Mouse (Mus musculus) MEL (cell line): ENCODE measurements around the gene Ctdsp1. TPM values are rescaled to one million over a fixed set of nuclear protein-coding genes. Genes with fewer than 3 reads are reported as not detected.

Experiments used
- DNase-seq: peaks from one replicate; pipeline ENCODE4 v3.0.0; 2011; ENCODE audit warnings: low read depth, low spot score
- H3K27ac ChIP-seq: 2 replicates; pipeline ENCODE4 v1.5.1; 2012; ENCODE audit warnings: low read depth, mild to moderate bottlenecking, control low read depth, low read length, moderate library complexity; ENCODE audit not compliant: control insufficient read depth
- H3K27me3 ChIP-seq, 2 experiments: fragments of 150-350 bp in 1 of 2; sonication (generic) in 1 of 2; 2 replicates each; pipeline ENCODE4 v1.6.1; 2012; ENCODE audit warnings: low read length in 2 of 2, mild to moderate bottlenecking in 2 of 2, improper control_type of control experiment in 1 of 2, moderate library complexity in 1 of 2; ENCODE audit not compliant: insufficient read depth in 2 of 2, control insufficient read depth in 1 of 2
- H3K36me3 ChIP-seq, 2 experiments: 2 replicates each; pipeline ENCODE4 v1.6.1; 2012 to 2014; ENCODE audit warnings: low read length in 2 of 2, improper control_type of control experiment in 1 of 2, inconsistent platforms in 1 of 2, mild to moderate bottlenecking in 1 of 2; ENCODE audit not compliant: insufficient read depth in 2 of 2, control insufficient read depth in 1 of 2
- H3K4me1 ChIP-seq, 2 experiments: fragments of 150-350 bp in 1 of 2; sonication (generic) in 1 of 2; 2 replicates each; pipeline ENCODE4 v1.6.1; 2012; ENCODE audit warnings: low read length in 2 of 2, improper control_type of control experiment in 1 of 2, mild to moderate bottlenecking in 1 of 2; ENCODE audit not compliant: insufficient read depth in 2 of 2, control insufficient read depth in 1 of 2
- H3K4me3 ChIP-seq, 2 experiments: fragments of 150-350 bp in 1 of 2; sonication (generic) in 1 of 2; 2 replicates each; pipeline ENCODE4 v1.5.1; 2012; ENCODE audit warnings: low read depth in 2 of 2, low read length in 2 of 2, mild to moderate bottlenecking in 2 of 2, moderate library complexity in 2 of 2, control low read depth in 1 of 2, improper control_type of control experiment in 1 of 2; ENCODE audit not compliant: control insufficient read depth in 1 of 2, insufficient read depth in 1 of 2
- H3K79me2 ChIP-seq: 2 replicates; pipeline ENCODE4 v1.6.1; 2012; ENCODE audit warnings: mild to moderate bottlenecking, low read length, moderate library complexity; ENCODE audit not compliant: control insufficient read depth, poor library complexity, insufficient read depth
- H3K9ac ChIP-seq: 2 replicates; pipeline ENCODE4 v1.6.1; 2012; ENCODE audit warnings: low read depth, mild to moderate bottlenecking, control low read depth, low read length, moderate library complexity; ENCODE audit not compliant: control insufficient read depth, poor library complexity, severe bottlenecking
- H3K9me3 ChIP-seq: fragments of 150-350 bp; sonication (generic); replicated peaks from 2 replicates; pipeline ENCODE4 v1.6.1; 2012; ENCODE audit warnings: mild to moderate bottlenecking, low read length, improper control_type of control experiment, moderate library complexity; ENCODE audit not compliant: insufficient read depth
- CHD1 ChIP-seq: IDR thresholded peaks from 2 replicates; pipeline ENCODE4 v1.6.1; 2012; ENCODE audit warnings: low read depth, mild to moderate bottlenecking, inconsistent platforms, low read length, improper control_type of control experiment
- CTCF ChIP-seq, 3 experiments: IDR thresholded peaks in 2 of 3; conservative IDR thresholded peaks in 1 of 3; 2 replicates each; pipeline ENCODE4 v1.5.1; 2011 to 2012; ENCODE audit warnings: low read length in 3 of 3, low read depth in 2 of 3, mild to moderate bottlenecking in 2 of 3, improper control_type of control experiment in 1 of 3, inconsistent platforms in 1 of 3, mixed read lengths in 1 of 3, moderate library complexity in 1 of 3; ENCODE audit not compliant: control insufficient read depth in 1 of 3, insufficient read depth in 1 of 3, poor library complexity in 1 of 3, severe bottlenecking in 1 of 3
- ELF1 ChIP-seq: IDR thresholded peaks from 2 replicates; pipeline ENCODE4 v1.6.1; 2014; ENCODE audit warnings: low read depth, mild to moderate bottlenecking, inconsistent platforms, low read length, improper control_type of control experiment, moderate library complexity
- EP300 ChIP-seq, 2 experiments: IDR thresholded peaks; 2 replicates each; pipeline ENCODE4 v1.6.1; 2011; ENCODE audit warnings: improper control_type of control experiment in 2 of 2, low read length in 2 of 2, low read depth in 1 of 2, mild to moderate bottlenecking in 1 of 2
- ETS1 ChIP-seq: IDR thresholded peaks from 2 replicates; pipeline ENCODE4 v1.6.1; 2012; ENCODE audit warnings: low read depth, mild to moderate bottlenecking, inconsistent platforms, low read length, improper control_type of control experiment, moderate library complexity
- GATA1 ChIP-seq: IDR thresholded peaks from 2 replicates; pipeline ENCODE4 v1.6.1; 2011; ENCODE audit warnings: low read depth, low read length, improper control_type of control experiment
- HCFC1 ChIP-seq: IDR thresholded peaks from 2 replicates; pipeline ENCODE4 v1.6.1; 2012; ENCODE audit warnings: low read depth, mild to moderate bottlenecking, inconsistent platforms, low read length, improper control_type of control experiment, moderate library complexity
- JUND ChIP-seq: IDR thresholded peaks from 2 replicates; pipeline ENCODE4 v1.6.1; 2011; ENCODE audit warnings: low read depth, mild to moderate bottlenecking, improper control_type of control experiment, low read length
- KAT2A ChIP-seq: conservative IDR thresholded peaks from 2 replicates; pipeline ENCODE4 v1.6.1; 2012; ENCODE audit warnings: low read depth, low read length, improper control_type of control experiment, inconsistent platforms
- MAFK ChIP-seq: IDR thresholded peaks from 2 replicates; pipeline ENCODE4 v1.6.1; 2011; ENCODE audit warnings: low read depth, mild to moderate bottlenecking, low read length, improper control_type of control experiment, borderline replicate concordance
- MAX ChIP-seq: IDR thresholded peaks from 2 replicates; pipeline ENCODE4 v1.6.1; 2011; ENCODE audit warnings: low read length, improper control_type of control experiment
- MAZ ChIP-seq: IDR thresholded peaks from 2 replicates; pipeline ENCODE4 v1.6.1; 2012; ENCODE audit warnings: low read depth, mild to moderate bottlenecking, inconsistent platforms, low read length, improper control_type of control experiment
- MEF2A ChIP-seq: IDR thresholded peaks from 2 replicates; pipeline ENCODE4 v1.6.1; 2014; ENCODE audit warnings: low read depth, mild to moderate bottlenecking, inconsistent platforms, low read length, improper control_type of control experiment; ENCODE audit not compliant: poor library complexity, insufficient replicate concordance, severe bottlenecking; ENCODE audit errors: extremely low read depth
- MXI1 ChIP-seq: IDR thresholded peaks from 2 replicates; pipeline ENCODE4 v1.6.1; 2011; ENCODE audit warnings: mild to moderate bottlenecking, low read depth, low read length, improper control_type of control experiment
- MYC ChIP-seq: IDR thresholded peaks from 2 replicates; pipeline ENCODE4 v1.6.1; 2011; ENCODE audit warnings: low read depth, mild to moderate bottlenecking, low read length, improper control_type of control experiment, moderate library complexity
- NELFE ChIP-seq: IDR thresholded peaks from 2 replicates; pipeline ENCODE4 v1.6.1; 2011; ENCODE audit warnings: low read depth, low read length, improper control_type of control experiment
- NRF1 ChIP-seq: IDR thresholded peaks from 2 replicates; pipeline ENCODE4 v1.6.1; 2014; ENCODE audit warnings: low read depth, mild to moderate bottlenecking, inconsistent platforms, low read length, improper control_type of control experiment, moderate library complexity; ENCODE audit not compliant: poor library complexity, insufficient read depth, severe bottlenecking
- POLR2A ChIP-seq, 2 experiments: IDR thresholded peaks; 2 replicates each; pipeline ENCODE4 v1.6.1; 2011 to 2012; ENCODE audit warnings: low read length in 2 of 2, mild to moderate bottlenecking in 2 of 2, control low read depth in 1 of 2, improper control_type of control experiment in 1 of 2, low read depth in 1 of 2, moderate library complexity in 1 of 2; ENCODE audit not compliant: control insufficient read depth in 1 of 2, insufficient read depth in 1 of 2, poor library complexity in 1 of 2
- SIN3A ChIP-seq: IDR thresholded peaks from 2 replicates; pipeline ENCODE4 v1.6.1; 2012; ENCODE audit warnings: low read length, improper control_type of control experiment, inconsistent platforms
- SMC3 ChIP-seq: IDR thresholded peaks from 2 replicates; pipeline ENCODE4 v1.6.1; 2011; ENCODE audit warnings: low read depth, low read length, improper control_type of control experiment
- TAL1 ChIP-seq: IDR thresholded peaks from 2 replicates; pipeline ENCODE4 v1.6.1; 2012; ENCODE audit warnings: mild to moderate bottlenecking, inconsistent platforms, low read length, moderate library complexity, mixed read lengths
- TCF12 ChIP-seq: IDR thresholded peaks from 2 replicates; pipeline ENCODE4 v1.6.1; 2014; ENCODE audit warnings: low read depth, mild to moderate bottlenecking, inconsistent platforms, low read length, improper control_type of control experiment, moderate library complexity
- UBTF ChIP-seq: IDR thresholded peaks from 2 replicates; pipeline ENCODE4 v1.6.1; 2012; ENCODE audit warnings: low read depth, mild to moderate bottlenecking, inconsistent platforms, low read length, improper control_type of control experiment, moderate library complexity, borderline replicate concordance; ENCODE audit not compliant: insufficient read depth
- USF1 ChIP-seq: IDR thresholded peaks from 2 replicates; pipeline ENCODE4 v1.6.1; 2014; ENCODE audit warnings: low read depth, mild to moderate bottlenecking, inconsistent platforms, low read length, improper control_type of control experiment, moderate library complexity
- USF2 ChIP-seq, 2 experiments: IDR thresholded peaks; 2 replicates each; pipeline ENCODE4 v1.6.1; 2011 to 2012; ENCODE audit warnings: improper control_type of control experiment in 2 of 2, low read length in 2 of 2, borderline replicate concordance in 1 of 2, inconsistent platforms in 1 of 2, low read depth in 1 of 2, mild to moderate bottlenecking in 1 of 2; ENCODE audit not compliant: insufficient read depth in 1 of 2
- ZC3H11A ChIP-seq: IDR thresholded peaks from 2 replicates; pipeline ENCODE4 v1.6.1; 2012; ENCODE audit warnings: low read depth, mild to moderate bottlenecking, inconsistent platforms, low read length, improper control_type of control experiment
- ZKSCAN1 ChIP-seq: IDR thresholded peaks from 2 replicates; pipeline ENCODE4 v1.6.1; 2012; ENCODE audit warnings: low read depth, mild to moderate bottlenecking, inconsistent platforms, low read length, improper control_type of control experiment, moderate library complexity
- ZNF384 ChIP-seq: IDR thresholded peaks from 2 replicates; pipeline ENCODE4 v1.6.1; 2012; ENCODE audit warnings: low read depth, mild to moderate bottlenecking, inconsistent platforms, low read length, improper control_type of control experiment
- polyA plus RNA-seq, 2 experiments: library from polyadenylated mRNA; stranded (reverse) in 1 of 2; unstranded in 1 of 2; fragments of >175 nt in 1 of 2; fragments of >200 nt in 1 of 2; gene quantifications; 2 replicates each; pipeline versions ENCODE4 v1.2.1 to v1.2.4; 2012; ENCODE audit warnings: low replicate concordance in 2 of 2, low read depth in 1 of 2; ENCODE audit not compliant: insufficient read length in 2 of 2, insufficient read depth in 1 of 2, missing spikeins in 1 of 2
- total RNA-seq: library from RNA; depleted of rRNA; stranded (reverse); fragments of 300-350 nt; gene quantifications from 2 replicates; pipeline ENCODE4 v1.2.3, GENCODE M21; 2012

The Ctdsp1 gene
- total and polyA plus RNA-seq, 3 experiments: 18.0 to 69.8 TPM; not detected in 1

DNA sequence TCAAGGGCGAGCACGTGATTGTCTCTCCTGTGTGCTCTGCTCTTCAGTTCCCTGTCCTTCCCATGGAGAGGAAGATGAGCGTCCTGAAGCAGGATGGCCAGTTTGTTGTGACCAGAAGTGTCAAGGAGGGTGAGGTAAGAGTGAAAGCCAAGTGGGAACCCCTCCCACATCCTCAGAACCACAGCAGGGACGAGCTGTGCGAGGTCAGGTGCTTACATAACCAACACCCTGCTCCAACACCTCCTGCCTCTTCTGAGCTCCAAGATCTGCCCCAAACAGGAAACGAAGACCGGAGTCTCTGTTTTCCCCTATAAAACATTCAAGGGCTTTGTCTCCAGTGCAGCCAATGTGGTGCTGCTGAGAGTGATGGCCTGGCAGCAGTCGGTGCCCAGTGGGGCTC is 27.0 kb upstream of the Ctdsp1 start:
- no peaks in the 10 kb centered on the region for H3K9me3 ChIP-seq
- H3K27me3 ChIP-seq: no peaks in the 10 kb centered on the region
- peaks cover 0 to 3% of the 10 kb centered on the region in 2 experiments; a peak in 1 of 4 replicates for H3K36me3 ChIP-seq
- no peak for TF ChIP-seq TAL1
- no peak for TF ChIP-seq ELF1
- TF ChIP-seq NRF1: no peak
- no peak for TF ChIP-seq JUND
- H3K4me1 ChIP-seq: peaks cover 0 to 11% of the 10 kb centered on the region in 2 experiments; a peak in 2 of 4 replicates
- H3K9ac ChIP-seq: no peak overlapping the region
- DNase-seq: no peak
- H3K79me2 ChIP-seq: no peaks in the 10 kb centered on the region
- no peak overlapping the region for H3K4me3 ChIP-seq
- no peak overlapping the region for H3K27ac ChIP-seq

DNA sequence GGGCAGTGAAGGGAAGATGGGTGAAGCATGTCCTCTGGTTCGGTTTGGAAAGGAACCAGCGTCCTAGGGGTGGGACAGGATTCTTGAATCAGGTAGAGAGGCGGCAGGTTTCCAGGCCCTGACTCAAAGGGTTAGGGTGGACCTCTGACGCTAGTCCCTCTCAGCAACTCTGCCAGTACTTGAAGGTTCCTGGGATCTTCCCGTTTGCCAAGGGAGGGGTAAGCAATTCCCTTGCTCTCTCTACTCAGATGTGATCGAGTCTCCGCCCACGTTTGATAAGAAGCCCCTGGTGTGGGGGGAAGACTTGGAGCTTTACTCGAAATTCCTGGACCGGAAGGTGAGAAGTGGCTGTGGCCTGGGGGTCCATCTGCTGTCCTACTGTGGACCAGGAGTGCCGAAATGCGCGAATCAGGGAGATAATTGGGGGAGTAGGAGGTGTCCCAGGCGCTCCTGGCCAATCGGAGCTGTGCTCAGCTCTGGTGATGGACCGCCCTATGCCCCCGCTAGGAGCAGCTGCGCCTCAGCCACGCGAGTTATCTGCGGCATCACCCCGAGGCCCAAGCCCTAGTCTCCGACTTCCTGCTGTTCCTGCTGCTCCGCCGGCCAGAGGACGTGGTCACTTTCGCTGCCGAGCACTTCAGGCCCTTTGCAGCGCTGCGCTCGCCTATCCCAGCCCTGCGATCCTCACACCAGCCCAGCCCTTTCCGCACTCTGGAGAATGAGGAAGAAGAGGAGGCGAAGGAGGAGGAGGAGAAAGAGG is 23.2 kb upstream of the Ctdsp1 start:
- Histone ChIP-seq H3K4me3 (peak overlapping the region; percentile 50 to 55), H3K9me3 (no peaks in the 10 kb centered on the region), H3K27me3 (no peaks in the 10 kb centered on the region; a peak in 1 of 4 replicates), H3K36me3 (peaks cover 0 to 3% of the 10 kb centered on the region in 2 experiments; a peak in 1 of 4 replicates), H3K27ac (no peak overlapping the region), H3K79me2 (no peaks in the 10 kb centered on the region), H3K9ac (peak overlapping the region; percentile 35)
- peak; percentile 87 for DNase-seq
- TF ChIP-seq CHD1: no peak
- TF ChIP-seq SIN3A: no peak
- TF ChIP-seq SMC3: no peak
- TF ChIP-seq ZNF384: no peak
- TF ChIP-seq MAFK: no peak
- TF ChIP-seq EP300 (IDR thresholded peaks at IDR 0.05; ENCODE audit: low read depth in 1 of 2, low read length in 2 of 2): no peak; a peak in 1 of 4 replicates
- no peak for TF ChIP-seq HCFC1
- no peak for TF ChIP-seq KAT2A
- TF ChIP-seq ZC3H11A: no peak
- TF ChIP-seq ETS1: no peak; the same call in 1 of the 2 replicates
- TF ChIP-seq MAZ: 0 out of 2 replicates have a peak, but pooled peaks have one; percentile 30
- TF ChIP-seq TCF12: no peak
- 0 out of 2 replicates have a peak, but pooled peaks have one; percentile 17 for TF ChIP-seq MAX
- TF ChIP-seq MYC: no peak
- 0 out of 2 replicates have a peak, but pooled peaks have one; percentile 5 for TF ChIP-seq GATA1
- TF ChIP-seq ZKSCAN1: peak; percentile 80
- TF ChIP-seq ELF1: peak; percentile 65; the same call in 1 of the 2 replicates
- TF ChIP-seq NELFE: peak; percentile 37; the same call in 1 of the 2 replicates
- TF ChIP-seq MXI1: no peak
- no peak for TF ChIP-seq UBTF
- peak in 1 of 2 experiments; percentile 52; a peak in 1 of 4 replicates for TF ChIP-seq POLR2A (IDR thresholded peaks at IDR 0.05; ENCODE audit: control insufficient read depth in 1 of 2, insufficient read depth in 1 of 2, low read depth in 1 of 2, low read length in 2 of 2, poor library complexity in 1 of 2)
- no peak for TF ChIP-seq CTCF (IDR thresholded peaks at IDR 0.05 in 2 of 3, conservative IDR thresholded peaks at IDR 0.05 in 1 of 3; ENCODE audit: control insufficient read depth in 1 of 3, insufficient read depth in 1 of 3, low read depth in 2 of 3, low read length in 3 of 3, poor library complexity in 1 of 3, severe bottlenecking in 1 of 3)
- TF ChIP-seq MEF2A: no peak
- TF ChIP-seq TAL1: no peak
- TF ChIP-seq USF2 (IDR thresholded peaks at IDR 0.05; ENCODE audit: borderline replicate concordance in 1 of 2, insufficient read depth in 1 of 2, low read depth in 1 of 2, low read length in 2 of 2): no peak
- TF ChIP-seq USF1: no peak
- TF ChIP-seq, all 39 proteins: peak for 7
- H3K4me1 ChIP-seq: peaks cover 0 to 11% of the 10 kb centered on the region in 2 experiments; a peak in 2 of 4 replicates
